Mouse (Mus musculus) testis, adult 2 months (tissue): ENCODE data around the gene Rab3a. TPM values are rescaled to one million over a fixed set of nuclear protein-coding genes. Genes with fewer than 3 reads are reported as not detected.
A peak's percentile ranks its signal among the peaks of the same experiment; 100 is the strongest.

Experiments
- H3K27ac ChIP-seq: fragments of 200-500 bp; 2 replicates; pipeline ENCODE4 v1.5.1; 2012; ENCODE audit warnings: low read depth, low read length; ENCODE audit not compliant: control insufficient read depth, insufficient read depth
- H3K27me3 ChIP-seq: fragments of 200-500 bp; 2 replicates; pipeline ENCODE4 v1.6.1; 2012; ENCODE audit warnings: mild to moderate bottlenecking, low read length, moderate library complexity; ENCODE audit not compliant: control insufficient read depth, insufficient read depth
- H3K36me3 ChIP-seq: fragments of 200-500 bp; 2 replicates; pipeline ENCODE4 v1.6.1; 2012; ENCODE audit warnings: mild to moderate bottlenecking, low read length; ENCODE audit not compliant: control insufficient read depth, insufficient read depth
- H3K4me1 ChIP-seq: fragments of 200-500 bp; 2 replicates; pipeline ENCODE4 v1.6.1; 2012; ENCODE audit warnings: low read length; ENCODE audit not compliant: control insufficient read depth, insufficient read depth
- H3K4me3 ChIP-seq: fragments of 200-500 bp; 2 replicates; pipeline ENCODE4 v1.5.1; 2012; ENCODE audit warnings: low read depth, mild to moderate bottlenecking, low read length, moderate library complexity, mixed read lengths; ENCODE audit not compliant: control insufficient read depth
- CTCF ChIP-seq: fragments of 200-500 bp; IDR thresholded peaks from 2 replicates; pipeline ENCODE4 v1.5.1; 2012; ENCODE audit warnings: low read depth, mild to moderate bottlenecking, inconsistent platforms, low read length, moderate library complexity; ENCODE audit not compliant: control insufficient read depth, insufficient read depth, insufficient replicate concordance
- POLR2A ChIP-seq: fragments of 200-500 bp; IDR thresholded peaks from 2 replicates; pipeline ENCODE4 v1.6.1; 2012; ENCODE audit warnings: low read depth, mild to moderate bottlenecking, inconsistent platforms, low read length, moderate library complexity; ENCODE audit not compliant: control insufficient read depth
- polyA plus RNA-seq: library from polyadenylated mRNA; depleted of rRNA; stranded (reverse); fragments of >200 nt; gene quantifications from 2 replicates; pipeline ENCODE4 v1.2.3, GENCODE M21; 2012; rRNA removed

The Rab3a gene
- 7.9 and 8.2 TPM in 2 replicates for polyA plus RNA-seq

DNA sequence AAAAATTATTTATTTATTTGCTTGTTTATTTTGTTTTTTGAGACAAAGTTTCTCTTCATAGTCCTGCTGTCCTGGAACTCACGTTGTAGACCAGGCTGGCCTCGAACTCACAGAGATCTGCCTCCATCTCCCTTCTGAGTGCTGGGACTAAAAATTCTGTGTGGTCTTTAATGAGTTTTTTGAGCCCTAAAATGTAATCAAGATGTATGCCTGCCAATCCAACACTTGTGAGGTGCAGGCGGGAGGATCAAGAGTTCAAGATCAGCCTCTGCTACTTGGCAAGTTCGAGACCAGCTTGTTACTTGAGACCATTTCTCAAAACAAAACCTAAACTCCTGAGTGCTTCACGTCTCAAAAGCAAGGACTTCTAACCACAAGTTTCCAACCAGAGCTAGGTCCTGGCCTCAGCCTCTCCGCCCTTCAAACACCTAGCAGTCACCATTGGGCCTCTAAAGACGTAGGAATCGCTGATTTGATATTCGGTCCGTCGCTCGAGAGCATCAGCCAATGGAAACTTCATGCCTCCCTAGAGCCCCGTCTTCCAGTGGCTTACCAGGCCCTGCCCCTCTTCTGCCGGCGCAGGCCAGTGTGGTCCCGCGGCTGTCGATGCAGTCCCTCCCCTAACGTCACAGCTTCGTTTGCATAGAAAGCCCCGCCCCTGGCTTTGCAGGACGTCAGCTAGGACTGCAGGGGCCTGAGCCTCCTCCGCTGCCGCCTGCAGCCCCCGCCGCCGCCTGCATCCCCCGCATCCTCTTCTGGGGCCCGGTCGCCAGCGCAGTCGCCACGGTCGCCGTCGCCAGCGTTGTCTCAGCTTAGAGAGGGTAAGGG lies at the start of gene Rab3a:
Gene Rab3a (plus strand): TSS at position 637 of the 828 bp plus-strand sequence.
- Histone ChIP-seq H3K4me1 (peaks cover 17% of the 10 kb centered on the region), H3K27ac (peak within 1 kb of the TSS; percentile 81)

DNA sequence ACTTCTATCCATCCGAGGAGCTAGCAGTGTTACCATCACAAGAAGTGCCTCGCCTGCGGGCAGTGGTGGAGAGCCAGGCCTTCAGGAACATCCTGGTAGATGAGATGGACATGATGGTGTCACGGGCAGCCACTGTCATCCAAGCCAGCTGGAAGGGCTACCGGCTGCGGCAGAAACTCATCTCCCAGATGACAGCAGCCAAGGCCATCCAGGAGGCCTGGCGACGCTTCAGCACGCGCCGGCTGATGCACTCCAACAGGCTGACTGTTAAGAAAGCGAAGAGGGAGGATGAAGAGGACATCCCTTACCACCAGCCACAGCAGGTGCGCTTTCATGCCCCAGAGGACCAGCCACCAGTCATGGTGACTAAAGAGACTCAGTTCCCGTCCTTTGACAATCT lies 46.2 kb upstream of the Rab3a start:
- no peaks in the 10 kb centered on the region for H3K27me3 ChIP-seq
- TF ChIP-seq CTCF (0 out of 2 replicates have a peak, but pooled peaks have one; percentile 3), POLR2A (no peak)
- no peaks in the 10 kb centered on the region; the same call in 1 of the 2 replicates for H3K4me1 ChIP-seq
- H3K27ac ChIP-seq = no peak overlapping the region
- H3K36me3 ChIP-seq = no peaks in the 10 kb centered on the region
- H3K4me3 ChIP-seq = no peak overlapping the region

More for the DNA sequence above, at the start of gene Rab3a:
- Histone ChIP-seq H3K4me3 (peak within 1 kb of the TSS; percentile 81), H3K27me3 (no peaks in the 10 kb centered on the region), H3K36me3 (no peaks in the 10 kb centered on the region)
- TF ChIP-seq CTCF (no peak), POLR2A (0 out of 2 replicates have a peak, but pooled peaks have one; percentile 33)

DNA sequence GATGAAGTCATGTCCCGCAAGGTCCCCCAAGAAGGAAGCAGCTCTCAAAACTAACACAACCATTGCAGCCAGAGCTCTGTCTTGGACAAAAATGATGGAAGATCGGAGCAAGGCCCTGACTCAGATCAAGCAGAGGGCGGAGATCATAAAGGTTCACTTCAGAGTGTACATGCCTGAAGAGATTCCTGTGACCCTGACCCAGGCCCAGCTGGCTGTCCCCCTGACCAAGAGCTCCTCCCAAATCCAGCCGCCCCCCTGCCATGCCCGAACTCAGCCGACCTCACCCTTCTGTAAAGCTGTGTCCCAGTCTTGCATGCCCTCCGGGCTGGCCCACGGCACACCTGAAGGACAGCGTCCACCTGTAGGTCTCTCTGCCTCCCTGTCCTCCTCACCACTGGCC lies 44.7 kb upstream of the Rab3a start:
- no peaks in the 10 kb centered on the region for H3K27me3 ChIP-seq

DNA sequence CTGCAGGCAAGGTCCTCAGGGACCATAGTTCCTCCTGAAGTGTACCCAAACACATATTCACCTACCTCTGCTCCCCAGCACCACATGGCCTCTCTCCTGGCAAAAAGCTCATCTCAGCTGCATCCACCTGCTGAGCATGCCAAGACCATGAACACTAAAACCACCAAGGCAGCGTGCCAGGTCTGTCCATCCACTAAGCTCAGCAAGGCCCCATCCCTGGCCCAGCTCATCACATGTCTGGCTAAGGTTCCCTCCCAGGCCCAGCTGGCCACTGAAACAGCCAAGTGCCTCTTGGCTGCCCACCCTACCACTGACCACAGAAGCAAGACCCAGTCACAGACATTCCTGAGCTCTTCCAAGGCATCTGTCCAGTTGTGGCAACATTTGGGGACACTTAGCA lies 44.2 kb upstream of the Rab3a start:
- Histone ChIP-seq H3K27ac (no peak overlapping the region), H3K4me1 (no peaks in the 10 kb centered on the region; the same call in 1 of the 2 replicates), H3K4me3 (no peak overlapping the region), H3K36me3 (no peaks in the 10 kb centered on the region), H3K27me3 (no peaks in the 10 kb centered on the region)
- no peak for TF ChIP-seq POLR2A
- TF ChIP-seq CTCF = no peak

More for the DNA sequence above, 44.7 kb upstream of the Rab3a start:
- TF ChIP-seq POLR2A (no peak), CTCF (no peak)
- H3K4me3 ChIP-seq = no peak overlapping the region
- H3K27ac ChIP-seq = no peak overlapping the region
- H3K4me1 ChIP-seq = no peaks in the 10 kb centered on the region; the same call in 1 of the 2 replicates
- no peaks in the 10 kb centered on the region for H3K36me3 ChIP-seq

DNA sequence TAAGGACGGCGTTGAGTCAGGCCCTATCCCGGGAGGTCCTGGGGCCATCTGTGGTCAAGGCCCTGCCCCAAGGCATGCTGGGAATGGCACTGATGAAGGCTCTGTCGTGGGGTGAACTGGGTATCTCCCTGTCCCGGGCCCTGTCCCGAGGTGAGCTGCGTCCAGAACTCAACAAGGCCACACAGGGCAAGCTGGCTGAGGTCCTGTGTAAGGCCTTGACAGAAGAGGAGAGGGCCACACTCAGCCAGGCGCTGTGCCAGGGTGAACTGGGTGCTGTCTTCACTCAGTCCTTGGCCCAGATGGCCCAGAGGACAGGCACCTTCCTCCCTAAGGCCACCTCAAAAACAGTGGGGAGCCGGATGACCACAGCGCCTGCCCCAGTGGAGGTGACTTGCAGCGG lies 43.4 kb upstream of the Rab3a start:
- Histone ChIP-seq H3K4me1 (no peaks in the 10 kb centered on the region; the same call in 1 of the 2 replicates), H3K27ac (no peak overlapping the region), H3K36me3 (no peaks in the 10 kb centered on the region), H3K4me3 (no peak overlapping the region), H3K27me3 (no peaks in the 10 kb centered on the region)
- TF ChIP-seq POLR2A = no peak
- TF ChIP-seq CTCF = no peak

DNA sequence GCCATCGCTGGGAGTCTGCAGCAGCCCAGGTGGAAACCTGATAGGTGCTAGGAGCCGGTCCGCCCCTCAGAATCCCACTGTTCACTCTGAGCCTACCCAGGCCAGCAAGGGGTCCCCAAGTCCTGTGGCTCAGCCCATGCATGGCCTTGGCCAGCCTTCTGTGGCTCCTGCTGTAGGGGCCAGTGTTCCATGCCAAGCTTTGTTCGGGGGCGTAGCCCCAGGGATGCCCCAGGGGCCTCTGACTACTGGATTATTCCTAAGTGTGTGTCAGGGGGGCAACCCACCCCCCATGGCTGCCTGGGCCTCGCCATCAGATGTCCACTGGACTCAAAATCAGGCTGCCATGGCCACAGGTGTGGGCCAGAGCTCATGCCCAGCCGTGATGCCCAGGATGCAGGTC lies 40.5 kb upstream of the Rab3a start:
- H3K36me3 ChIP-seq = no peaks in the 10 kb centered on the region
- H3K4me1 ChIP-seq = no peaks in the 10 kb centered on the region; the same call in 1 of the 2 replicates
- no peak overlapping the region for H3K27ac ChIP-seq
- TF ChIP-seq POLR2A (no peak), CTCF (no peak)
- no peaks in the 10 kb centered on the region for H3K27me3 ChIP-seq
- H3K4me3 ChIP-seq = no peak overlapping the region

DNA sequence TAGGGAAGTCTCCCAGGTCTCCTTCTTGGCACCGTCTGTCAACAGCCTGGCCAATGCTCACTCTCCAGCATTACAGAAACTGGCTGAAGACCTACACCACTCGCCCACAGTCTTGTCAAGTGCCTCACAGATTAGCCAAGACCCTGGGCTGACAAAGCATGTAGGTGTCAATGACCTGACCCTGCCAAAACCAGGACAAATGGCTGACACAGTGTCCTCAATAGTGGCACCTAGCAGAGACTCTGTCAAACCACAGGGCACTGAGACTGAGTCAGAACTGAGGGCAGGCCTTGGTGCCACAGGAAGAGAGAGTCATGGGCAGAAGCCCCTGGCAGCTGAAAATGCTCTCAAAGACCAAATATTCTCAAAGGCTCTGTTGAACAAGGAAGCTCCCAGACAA lies 39.4 kb upstream of the Rab3a start:
- TF ChIP-seq CTCF (no peak), POLR2A (no peak)
- H3K4me3 ChIP-seq = no peak overlapping the region
- no peaks in the 10 kb centered on the region for H3K36me3 ChIP-seq
- H3K27me3 ChIP-seq = no peaks in the 10 kb centered on the region
- no peaks in the 10 kb centered on the region; the same call in 1 of the 2 replicates for H3K4me1 ChIP-seq
- no peak overlapping the region for H3K27ac ChIP-seq
